24 mouse cellular contexts compared by ENCODE assay signal in genomic region chr2:146244049-146244448, GRCm38 (mm10). TPM values are rescaled to one million over a fixed set of nuclear protein-coding genes. Genes with fewer than 3 reads are reported as not detected.
DNase-seq lines count a peak whose midpoint lies in the region; ATAC-seq and TF ChIP-seq lines count a peak whose summit lies in the region.
"Had no signal": no experiment of that assay in that cellular context is flagged by ENCODE, and none has a peak within 500 bp of the region (broad histone marks: within the 10 kb centered on the region; RNA-seq: fewer than 3 reads in every experiment).

No protein-coding gene starts in this region.

- H3K4me3 ChIP-seq in hindbrain, postnatal 0 days (ENCODE audit: low read length): no peak overlapping the region
- H3K4me3 ChIP-seq in hindbrain, embryonic 16.5 days (ENCODE audit: low read length): no peak overlapping the region
- no peak overlapping the region for H3K4me3 ChIP-seq in intestine, embryonic 16.5 days (ENCODE audit: low read length)
- no peak overlapping the region for H3K4me3 ChIP-seq in intestine, embryonic 15.5 days (replicated peaks)
- H3K4me3 ChIP-seq in midbrain, embryonic 11.5 days (ENCODE audit: low read depth, low read length): no peak overlapping the region
- no peak overlapping the region for H3K4me3 ChIP-seq in midbrain, embryonic 15.5 days
- no peak overlapping the region for H3K4me3 ChIP-seq in intestine, postnatal 0 days (ENCODE audit: low read depth, low read length)
- H3K4me3 ChIP-seq in limb, embryonic 10.5 days: no peak overlapping the region

- no peak for DNase-seq in hindbrain, postnatal 0 days (ENCODE audit: low spot score)
- DNase-seq in midbrain, embryonic 11.5 days (ENCODE audit: low spot score, missing footprints): peak; percentile 71
- DNase-seq in limb, embryonic 10.5 days (ENCODE audit: low spot score): no peak
- DNase-seq: adrenal gland, adult 2 months; adrenal gland, adult 8-10 months; adrenal gland, postnatal 10 days; adrenal gland, postnatal 14 days; adrenal gland, postnatal 25 days; adrenal gland, postnatal 36 days; B cell, adult 2 months; cerebellum, adult 11 months; cerebellum, adult 11-12 months had no signal

- no peak overlapping the region for H3K27ac ChIP-seq in hindbrain, postnatal 0 days
- no peak overlapping the region for H3K27ac ChIP-seq in hindbrain, embryonic 16.5 days (ENCODE audit: low read depth, low read length)
- H3K27ac ChIP-seq in intestine, embryonic 16.5 days (ENCODE audit: low read length): no peak overlapping the region
- H3K27ac ChIP-seq in intestine, embryonic 15.5 days: no peak overlapping the region
- no peak overlapping the region for H3K27ac ChIP-seq in midbrain, embryonic 11.5 days (ENCODE audit: low read depth, low read length)
- no peak overlapping the region for H3K27ac ChIP-seq in midbrain, embryonic 15.5 days
- H3K27ac ChIP-seq in intestine, postnatal 0 days (ENCODE audit: low read depth, low read length): no peak overlapping the region
- H3K27ac ChIP-seq in limb, embryonic 10.5 days: no peak overlapping the region

- H3K9ac ChIP-seq in hindbrain, postnatal 0 days (replicated peaks; ENCODE audit: low read length): no peak overlapping the region
- no peak overlapping the region for H3K9ac ChIP-seq in hindbrain, embryonic 16.5 days (ENCODE audit: low read depth, low read length)
- H3K9ac ChIP-seq in intestine, embryonic 16.5 days (ENCODE audit: low read depth, low read length): no peak overlapping the region
- no peak overlapping the region for H3K9ac ChIP-seq in intestine, embryonic 15.5 days
- no peak overlapping the region for H3K9ac ChIP-seq in midbrain, embryonic 11.5 days (ENCODE audit: low read length)
- H3K9ac ChIP-seq in midbrain, embryonic 15.5 days: no peak overlapping the region
- no peak overlapping the region for H3K9ac ChIP-seq in intestine, postnatal 0 days (ENCODE audit: low read depth, low read length)

- peak; percentile 51; the same call in 1 of the 2 replicates for ATAC-seq in hindbrain, postnatal 0 days
- no peak; the same call in 1 of the 2 replicates for ATAC-seq in hindbrain, embryonic 16.5 days
- ATAC-seq in intestine, embryonic 16.5 days: 0 out of 2 replicates have a peak, but pooled peaks have one; percentile 5
- ATAC-seq in intestine, embryonic 15.5 days: no peak
- no peak for ATAC-seq in midbrain, embryonic 11.5 days (ENCODE audit: low FRiP score)
- no peak for ATAC-seq in midbrain, embryonic 15.5 days (replicated peaks)
- peak; percentile 25 for ATAC-seq in intestine, postnatal 0 days
- ATAC-seq: activated CD4-positive, CD25-positive, alpha-beta regulatory T cell, adult 4 months; CD4-positive, CD25-positive, alpha-beta regulatory T cell, adult 4 months; Patski had no signal

- 75% methylated on average over 2 of the region's 2 CpGs for whole genome bisulfite sequencing in hindbrain, postnatal 0 days
- 74% methylated on average over 2 of the region's 2 CpGs for WGBS in hindbrain, embryonic 16.5 days
- 94% methylated on average over 2 of the region's 2 CpGs for WGBS in intestine, embryonic 16.5 days
- WGBS in intestine, embryonic 15.5 days: 95% methylated on average over 2 of the region's 2 CpGs
- 98% methylated on average over 2 of the region's 2 CpGs for WGBS in midbrain, embryonic 11.5 days
- 96% methylated on average over 2 of the region's 2 CpGs for WGBS in midbrain, embryonic 15.5 days
- WGBS in intestine, postnatal 0 days: 82% methylated on average over 2 of the region's 2 CpGs
- 93% methylated on average over 2 of the region's 2 CpGs for WGBS in limb, embryonic 10.5 days

- TF ChIP-seq CTCF in hindbrain, postnatal 0 days (IDR thresholded peaks at IDR 0.05; ENCODE audit: low read depth): no peak
- TF ChIP-seq CTCF in intestine, postnatal 0 days (IDR thresholded peaks at IDR 0.05; ENCODE audit: low read depth): no peak

- H3K9me3 ChIP-seq in hindbrain, postnatal 0 days (ENCODE audit: low read length): no peaks in the 10 kb centered on the region
- H3K9me3 ChIP-seq in hindbrain, embryonic 16.5 days (ENCODE audit: control insufficient read depth, low read length): no peaks in the 10 kb centered on the region
- H3K9me3 ChIP-seq in intestine, embryonic 16.5 days (ENCODE audit: control insufficient read depth, low read length): no peaks in the 10 kb centered on the region
- H3K9me3 ChIP-seq in intestine, embryonic 15.5 days: no peaks in the 10 kb centered on the region
- H3K9me3 ChIP-seq in midbrain, embryonic 11.5 days (ENCODE audit: control insufficient read depth, low read length): no peaks in the 10 kb centered on the region
- H3K9me3 ChIP-seq in midbrain, embryonic 15.5 days: no peaks in the 10 kb centered on the region
- no peaks in the 10 kb centered on the region for H3K9me3 ChIP-seq in intestine, postnatal 0 days (ENCODE audit: control insufficient read depth)
- no peaks in the 10 kb centered on the region for H3K9me3 ChIP-seq in limb, embryonic 10.5 days (replicated peaks)
- H3K9me3 ChIP-seq: G1E had no signal

- no peaks in the 10 kb centered on the region for H3K36me3 ChIP-seq in hindbrain, postnatal 0 days (ENCODE audit: insufficient read depth, low read length)
- peaks cover 2% of the 10 kb centered on the region; the same call in 1 of the 2 replicates for H3K36me3 ChIP-seq in hindbrain, embryonic 16.5 days (ENCODE audit: control insufficient read depth, insufficient read depth, low read length)
- H3K36me3 ChIP-seq in intestine, embryonic 16.5 days (ENCODE audit: control insufficient read depth, insufficient read depth, low read length): no peaks in the 10 kb centered on the region
- H3K36me3 ChIP-seq in intestine, embryonic 15.5 days: no peaks in the 10 kb centered on the region
- no peaks in the 10 kb centered on the region for H3K36me3 ChIP-seq in midbrain, embryonic 11.5 days (ENCODE audit: control insufficient read depth, insufficient read depth, low read length)
- no peaks in the 10 kb centered on the region for H3K36me3 ChIP-seq in midbrain, embryonic 15.5 days (replicated peaks)
- H3K36me3 ChIP-seq in intestine, postnatal 0 days (ENCODE audit: control insufficient read depth, insufficient read depth): no peaks in the 10 kb centered on the region; the same call in 1 of the 2 replicates
- H3K36me3 ChIP-seq in limb, embryonic 10.5 days: no peaks in the 10 kb centered on the region

- H3K4me1 ChIP-seq in hindbrain, postnatal 0 days (ENCODE audit: insufficient read depth, low read length): no peaks in the 10 kb centered on the region
- H3K4me1 ChIP-seq in hindbrain, embryonic 16.5 days (ENCODE audit: control insufficient read depth, insufficient read depth, low read depth, low read length): no peaks in the 10 kb centered on the region
- H3K4me1 ChIP-seq in intestine, embryonic 16.5 days (ENCODE audit: control insufficient read depth, insufficient read depth, low read length): 0 out of 2 replicates have a peak, but pooled peaks cover 8% of the 10 kb centered on the region
- H3K4me1 ChIP-seq in intestine, embryonic 15.5 days (replicated peaks): no peaks in the 10 kb centered on the region
- H3K4me1 ChIP-seq in midbrain, embryonic 11.5 days (ENCODE audit: control insufficient read depth, insufficient read depth, low read length): peaks cover 4% of the 10 kb centered on the region; the same call in 1 of the 2 replicates
- no peaks in the 10 kb centered on the region for H3K4me1 ChIP-seq in midbrain, embryonic 15.5 days
- peaks cover 10% of the 10 kb centered on the region; the same call in 1 of the 2 replicates for H3K4me1 ChIP-seq in intestine, postnatal 0 days (replicated peaks; ENCODE audit: control insufficient read depth, insufficient read depth, low read length)
- peaks cover 10% of the 10 kb centered on the region for H3K4me1 ChIP-seq in limb, embryonic 10.5 days

- no peaks in the 10 kb centered on the region for H3K27me3 ChIP-seq in hindbrain, postnatal 0 days (ENCODE audit: insufficient read depth, low read length)
- no peaks in the 10 kb centered on the region for H3K27me3 ChIP-seq in hindbrain, embryonic 16.5 days (replicated peaks; ENCODE audit: control insufficient read depth, insufficient read depth, low read length)
- H3K27me3 ChIP-seq in intestine, embryonic 16.5 days (replicated peaks; ENCODE audit: control insufficient read depth, insufficient read depth, low read length): no peaks in the 10 kb centered on the region
- H3K27me3 ChIP-seq in intestine, embryonic 15.5 days (replicated peaks): no peaks in the 10 kb centered on the region
- H3K27me3 ChIP-seq in midbrain, embryonic 11.5 days (ENCODE audit: control insufficient read depth, insufficient read depth, low read length): no peaks in the 10 kb centered on the region
- no peaks in the 10 kb centered on the region for H3K27me3 ChIP-seq in midbrain, embryonic 15.5 days (replicated peaks)
- H3K27me3 ChIP-seq in intestine, postnatal 0 days (replicated peaks; ENCODE audit: control insufficient read depth, insufficient read depth, low read length): no peaks in the 10 kb centered on the region
- no peaks in the 10 kb centered on the region for H3K27me3 ChIP-seq in limb, embryonic 10.5 days (ENCODE audit: low read depth, poor library complexity, severe bottlenecking)
- H3K27me3 ChIP-seq: CH12.LX, Patski had no signal

- no peak overlapping the region for H3K4me2 ChIP-seq in hindbrain, postnatal 0 days (ENCODE audit: low read depth, low read length)
- no peak overlapping the region for H3K4me2 ChIP-seq in hindbrain, embryonic 16.5 days (ENCODE audit: low read length)
- H3K4me2 ChIP-seq in intestine, embryonic 16.5 days (ENCODE audit: low read depth, low read length): no peak overlapping the region
- H3K4me2 ChIP-seq in intestine, embryonic 15.5 days (replicated peaks): no peak overlapping the region
- no peak overlapping the region for H3K4me2 ChIP-seq in midbrain, embryonic 11.5 days
- H3K4me2 ChIP-seq in midbrain, embryonic 15.5 days: no peak overlapping the region
- H3K4me2 ChIP-seq in intestine, postnatal 0 days (replicated peaks; ENCODE audit: low read depth): no peak overlapping the region

RNA-seq across cellular contexts. Expression of gene Insm1, which starts 22.3 kb away (rescaled TPM):
- total RNA-seq in hindbrain, postnatal 0 days (2014; rRNA removed): 42.7 and 44.0 TPM in 2 replicates
- 4.2 and 4.4 TPM in 2 replicates for polyA plus RNA-seq in hindbrain, postnatal 0 days (2015; fragmentation: Nextera tagmentation; extraction: Ambion mirVana)
- polyA plus RNA-seq in hindbrain, embryonic 16.5 days (2015; fragmentation: Nextera tagmentation; extraction: Ambion mirVana): 1.9 and 2.3 TPM in 2 replicates
- 0.35 and 0.54 TPM in 2 replicates for polyA plus RNA-seq in intestine, embryonic 16.5 days (2015; fragmentation: Nextera tagmentation; extraction: Ambion mirVana)
- polyA plus RNA-seq in intestine, embryonic 15.5 days (2015; fragmentation: Nextera tagmentation; extraction: Ambion mirVana): 1.1 TPM in 2 replicates
- polyA plus RNA-seq in midbrain, embryonic 11.5 days (2014; fragmentation: Nextera tagmentation; extraction: Ambion mirVana): 11.7 and 12.5 TPM in 2 replicates
- 3.5 and 4.2 TPM in 2 replicates for polyA plus RNA-seq in midbrain, embryonic 15.5 days (2015; fragmentation: Nextera tagmentation; extraction: Ambion mirVana)
- polyA plus RNA-seq in intestine, postnatal 0 days (2015; fragmentation: Nextera tagmentation; extraction: Ambion mirVana): 0.43 and 0.48 TPM in 2 replicates
- polyA plus RNA-seq in limb, embryonic 10.5 days (2016; fragmentation: Nextera tagmentation; extraction: Ambion mirVana): 0.06 TPM in 1 of 2 replicates, not detected in the other
- total RNA-seq: CH12.LX, MEL had no signal
- polyA plus RNA-seq: activated CD4-positive, CD25-positive, alpha-beta regulatory T cell, adult 4 months; C2C12; CD4-positive, CD25-positive, alpha-beta regulatory T cell, adult 4 months; G1E; Patski had no signal

Comparison
In these comparisons a context has a peak if more than half of its experiments do, and no peak if none do; other contexts are left out.
1. ATAC-seq: peak in hindbrain, postnatal 0 days (single experiment), intestine, embryonic 16.5 days (single experiment) and intestine, postnatal 0 days (single experiment); none in hindbrain, embryonic 16.5 days (single experiment), intestine, embryonic 15.5 days (single experiment), midbrain, embryonic 11.5 days (single experiment) and midbrain, embryonic 15.5 days (single experiment).